Mouse (Mus musculus) liver, postnatal 0 days (tissue): ENCODE measurements around the gene Ccdc142.

Experiments used
- CTCF ChIP-seq: sonication (generic); IDR thresholded peaks from 2 replicates; pipeline ENCODE4 v1.5.1; 2016; ENCODE audit warnings: antibody characterized with exemption, low read depth
- EP300 ChIP-seq: IDR thresholded peaks from 2 replicates; pipeline ENCODE4 v1.6.1; 2016; ENCODE audit warnings: antibody characterized with exemption, low read depth, mild to moderate bottlenecking

- TF ChIP-seq CTCF: no peak
- no peak for TF ChIP-seq EP300
Measured at GRCm38 (mm10) chr6:83070311-83071219, 30.8 kb upstream of the Ccdc142 start.
